Mouse (Mus musculus) thymus, postnatal 10 days (tissue): ENCODE measurements at regions not wholly inside any gene's neighbourhood (a gene's known extent, or its start where the extent isn't known, plus 50 kb on each side); places are given as distances from the start of the nearest gene placed in this dataset.

ENCODE experiments used
- DNase-seq, 2 experiments: peaks; one replicate each; pipeline ENCODE4 v3.0.0; 2021; ENCODE audit warnings: low spot score in 2 of 2

GRCm38 (mm10) chr3:41179037-41179880 is 96.4 kb upstream of the Pgrmc2 start:
- no peak for DNase-seq

GRCm38 (mm10) chr3:41177124-41177523 is 94.3 kb upstream of the Pgrmc2 start:
- peak in 1 of 2 experiments; percentile 19 for DNase-seq

GRCm38 (mm10) chr3:41175356-41175755 is 92.5 kb upstream of the Pgrmc2 start:
- DNase-seq: no peak

DNA sequence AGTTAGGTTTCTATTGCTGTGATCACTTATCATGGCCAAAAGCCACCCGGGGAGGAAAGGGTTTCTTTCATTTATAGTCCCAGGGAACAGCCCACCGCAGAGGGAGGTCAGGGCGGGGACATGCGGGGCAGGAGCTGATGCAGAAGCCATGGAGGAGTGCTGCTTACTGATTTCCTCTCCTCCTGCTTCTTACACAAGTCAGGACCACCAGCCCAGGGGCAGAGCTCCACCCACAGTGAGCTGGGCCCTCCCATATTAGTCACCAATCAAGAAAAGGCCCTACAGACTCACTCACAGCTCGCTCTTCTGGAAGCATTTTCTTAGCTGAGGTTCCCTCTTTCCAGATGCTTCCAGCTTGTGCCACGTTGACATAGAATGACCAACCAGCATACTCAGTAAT is 90.7 kb upstream of the Pgrmc2 start:
- no peak for DNase-seq

- DNase-seq: no peak
Observed at GRCm38 (mm10) chr3:41172306-41173215, 89.7 kb upstream of the Pgrmc2 start.

DNA sequence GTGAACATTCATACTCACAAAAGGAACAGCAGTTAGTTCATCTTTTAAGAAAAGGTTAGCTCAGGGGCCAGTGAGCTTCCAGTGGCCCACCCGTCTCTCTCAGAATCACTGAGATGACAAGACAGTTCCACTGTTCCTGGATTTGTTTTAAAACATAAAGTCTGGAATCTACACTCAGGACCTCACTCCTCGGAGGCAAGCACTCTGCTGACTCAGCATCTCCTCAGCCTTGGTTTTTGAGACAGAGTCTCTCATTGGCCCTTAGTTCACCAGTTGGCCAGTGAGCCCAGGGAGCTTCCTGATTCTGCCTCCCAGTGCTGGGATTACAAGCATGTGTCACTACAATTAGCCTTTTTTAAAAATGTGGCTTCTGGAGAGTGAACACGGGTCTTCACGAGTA is 88.9 kb upstream of the Pgrmc2 start:
- DNase-seq: no peak

- DNase-seq: no peak
Observed at GRCm38 (mm10) chr3:41171310-41171709, 88.5 kb upstream of the Pgrmc2 start.

DNA sequence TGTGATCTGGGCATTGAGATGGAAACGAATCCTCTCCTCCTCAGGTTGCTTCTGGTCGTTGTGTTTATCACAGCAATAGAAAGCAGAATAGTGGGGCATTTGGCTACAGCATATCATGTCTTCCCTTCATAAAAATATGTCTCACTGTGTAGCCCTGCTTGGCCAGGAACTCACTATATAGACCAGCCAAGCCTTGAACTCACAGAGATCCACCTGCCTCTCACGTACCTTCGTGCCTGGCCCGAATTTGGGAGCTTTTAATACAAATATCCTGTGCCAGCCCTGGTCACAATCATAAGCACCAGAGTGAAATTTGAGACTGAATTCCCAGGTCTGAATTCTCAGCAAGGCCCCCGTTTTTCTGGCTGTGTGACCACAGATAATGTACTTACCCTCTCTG is 87.7 kb upstream of the Pgrmc2 start:
- DNase-seq: no peak

DNA sequence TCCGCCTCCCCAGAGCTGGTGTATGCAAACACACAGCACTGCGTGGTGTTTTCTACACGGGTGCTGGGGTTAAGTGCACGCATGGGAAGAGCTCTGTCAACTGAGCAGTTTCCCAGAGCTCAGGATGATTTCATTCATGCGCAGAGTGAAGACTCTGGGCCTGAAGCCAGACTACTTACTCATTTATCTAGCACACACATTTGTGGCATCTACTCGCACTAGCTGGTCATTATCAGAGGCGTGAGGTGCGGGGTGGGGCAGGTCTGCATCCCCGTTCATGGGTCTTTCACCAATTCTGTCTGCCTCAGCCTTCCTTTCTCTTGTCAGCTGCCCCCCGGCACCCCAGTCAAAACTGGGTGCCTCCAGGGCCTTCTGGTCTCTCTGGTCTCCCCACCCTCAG is 86.6 kb upstream of the Pgrmc2 start:
- no peak for DNase-seq

- DNase-seq: no peak
Observed at GRCm38 (mm10) chr3:41168181-41168967, 85.5 kb upstream of the Pgrmc2 start.

DNA sequence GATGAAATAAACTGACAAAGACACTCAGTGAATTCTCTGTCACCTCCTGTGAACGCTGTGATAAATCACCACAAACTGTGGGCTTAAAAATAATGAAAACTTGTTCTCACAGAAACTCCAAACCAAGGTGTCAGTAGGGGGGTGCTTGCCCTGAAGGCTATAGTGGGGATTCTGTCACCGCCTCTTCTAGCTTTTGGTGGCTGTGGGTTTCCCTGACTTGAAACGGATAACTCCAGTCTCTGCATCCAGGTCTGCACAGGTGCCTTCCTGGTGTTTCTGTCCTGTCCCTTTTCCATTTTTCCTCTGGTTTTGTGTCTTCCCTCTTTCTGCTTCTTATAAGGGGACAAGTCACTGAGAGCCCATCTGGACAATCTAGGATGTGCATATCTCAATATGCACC is 84.6 kb upstream of the Pgrmc2 start:
- no peak for DNase-seq

- DNase-seq: no peak
Observed at GRCm38 (mm10) chr3:41164736-41165135, 81.9 kb upstream of the Pgrmc2 start.

DNA sequence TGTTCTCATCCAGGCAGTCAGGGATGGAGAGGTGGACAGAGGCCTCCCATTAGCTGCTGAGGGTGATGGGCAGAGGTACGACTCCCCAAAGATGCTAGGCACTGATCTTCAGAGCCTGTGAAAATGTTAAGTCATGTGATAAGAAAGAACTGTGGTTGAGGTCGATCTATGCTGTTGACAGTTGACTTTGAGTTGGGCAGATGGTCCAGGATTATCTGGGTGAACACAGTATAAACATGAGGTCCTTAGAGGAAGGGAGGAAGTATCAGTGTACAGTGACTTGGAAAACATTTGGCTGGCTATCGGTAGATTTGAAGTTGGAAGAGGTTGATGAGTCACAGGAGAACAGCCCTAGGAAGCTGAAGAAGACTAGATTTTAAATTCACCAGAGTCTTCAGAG is 80.9 kb upstream of the Pgrmc2 start:
- no peak for DNase-seq

DNA sequence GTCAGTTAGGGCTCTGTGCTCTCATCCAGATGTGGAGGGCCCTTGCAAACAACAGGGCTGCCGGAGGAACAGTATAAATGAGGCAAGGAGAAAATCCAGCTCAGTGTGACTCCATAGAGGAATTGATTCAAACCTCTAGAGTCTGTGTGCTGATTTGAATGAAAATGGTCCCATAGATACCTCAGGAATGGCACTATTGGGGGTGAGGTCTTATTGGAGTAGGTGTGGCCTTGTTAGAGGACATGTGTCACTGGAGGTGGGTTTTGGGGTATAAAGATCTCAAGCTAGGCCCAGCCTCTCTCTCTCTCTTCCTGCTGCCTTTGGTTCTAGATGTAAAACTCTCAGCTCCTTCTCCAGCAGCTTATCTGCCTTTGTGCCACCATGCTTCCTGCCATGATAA is 79.7 kb upstream of the Pgrmc2 start:
- DNase-seq: no peak

DNA sequence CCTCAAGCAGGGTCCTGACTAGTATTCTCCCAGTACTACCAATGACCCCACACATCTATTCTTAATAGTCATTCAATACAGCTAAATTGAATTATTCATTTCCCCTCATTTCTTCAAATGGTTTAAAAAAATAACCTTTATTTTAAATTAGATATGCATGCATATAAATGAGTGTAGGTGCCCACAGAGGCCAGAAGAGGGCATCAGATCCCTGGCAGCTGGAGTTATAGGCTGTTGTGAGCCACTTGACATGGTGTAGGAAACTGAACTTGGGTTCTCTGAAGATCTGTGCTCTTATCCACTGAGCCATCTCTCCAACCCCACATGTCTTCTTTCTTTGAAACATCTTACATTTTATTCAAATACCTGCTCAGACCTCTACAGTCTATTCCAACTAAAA is 77.8 kb upstream of the Pgrmc2 start:
- no peak for DNase-seq

DNA sequence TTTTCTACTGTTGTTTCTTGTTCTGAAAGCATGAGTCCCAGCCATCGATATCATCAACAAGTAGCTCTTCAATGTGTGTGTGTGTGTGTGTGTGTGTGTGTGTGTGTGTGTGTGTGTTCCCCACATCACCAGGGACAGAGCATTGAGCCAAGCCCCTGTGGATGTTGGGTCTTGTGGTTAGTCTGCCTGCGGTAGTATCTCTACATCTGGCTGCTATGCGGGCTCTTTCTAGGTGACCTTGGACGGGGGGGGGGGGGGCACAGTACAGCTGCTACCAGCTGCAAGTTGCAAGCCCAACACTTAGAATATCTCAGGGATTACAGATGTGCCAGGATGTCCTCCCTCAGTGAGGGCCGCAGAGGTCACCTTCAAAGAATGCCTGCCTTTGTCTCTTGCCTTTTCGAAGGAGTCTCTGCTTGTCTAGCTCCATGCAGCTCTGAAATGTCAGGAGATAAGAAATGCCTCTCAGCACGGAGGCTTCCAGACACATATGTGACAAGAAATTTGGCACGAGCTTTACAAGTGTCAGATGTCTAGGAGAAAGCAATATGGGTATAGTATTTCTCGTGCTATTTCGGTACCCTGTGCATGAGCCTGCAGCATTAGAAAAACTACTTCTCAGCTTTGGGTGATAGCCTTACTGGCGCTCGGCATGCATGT is 75.6 kb upstream of the Pgrmc2 start:
- no peak for DNase-seq

DNA sequence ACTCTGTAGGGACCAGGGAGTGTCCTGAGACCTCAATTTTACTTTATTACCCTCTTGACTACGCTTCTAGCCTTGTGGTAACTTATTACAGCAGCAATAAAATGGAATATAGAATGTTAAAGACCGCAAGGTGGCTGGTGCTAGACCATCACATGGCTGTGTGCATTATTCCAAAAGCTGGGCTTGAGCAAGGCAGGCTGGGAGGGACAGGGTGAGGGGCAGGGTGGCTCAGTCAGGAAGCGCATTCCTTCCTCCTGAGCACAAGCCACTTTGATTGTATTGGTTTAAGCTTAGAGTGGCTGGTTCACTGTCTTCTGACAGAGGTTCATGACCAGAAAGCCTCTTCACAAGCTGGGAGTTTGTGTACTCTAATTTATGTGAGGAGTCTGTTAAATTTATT is 74.6 kb upstream of the Pgrmc2 start:
- no peak for DNase-seq

- no peak for DNase-seq
Observed at GRCm38 (mm10) chr3:41156562-41156961, 73.7 kb upstream of the Pgrmc2 start.

DNA sequence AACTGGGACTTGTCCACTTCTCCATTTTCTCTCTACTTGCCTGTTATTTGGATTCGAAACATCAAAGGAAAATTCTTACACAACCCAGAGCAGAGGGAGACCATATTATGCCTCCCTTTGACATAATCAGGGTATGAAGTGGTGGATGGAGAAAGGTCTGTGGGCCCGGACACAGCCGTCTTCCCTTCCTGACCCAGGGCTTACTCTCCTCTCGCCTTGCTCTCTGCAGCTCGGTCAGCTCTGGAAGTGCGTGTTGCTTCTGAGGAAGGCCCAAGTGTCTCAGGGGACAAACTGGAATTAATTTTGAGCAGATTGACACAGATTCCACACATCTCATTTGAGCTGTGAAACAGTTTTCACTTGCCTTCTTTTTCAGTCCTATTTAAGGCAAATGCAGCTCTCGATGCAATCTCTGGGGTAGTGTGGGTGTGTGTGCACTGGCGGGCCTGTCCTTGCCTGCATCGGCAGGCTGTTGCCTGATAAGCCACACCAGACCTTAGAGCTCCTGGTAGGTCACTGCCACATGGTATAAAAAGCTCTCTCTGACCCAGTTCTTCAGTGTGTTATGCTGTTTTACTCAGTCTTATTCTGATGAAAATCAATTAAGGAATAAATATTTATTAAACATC is 72.4 kb upstream of the Pgrmc2 start:
- no peak for DNase-seq

DNA sequence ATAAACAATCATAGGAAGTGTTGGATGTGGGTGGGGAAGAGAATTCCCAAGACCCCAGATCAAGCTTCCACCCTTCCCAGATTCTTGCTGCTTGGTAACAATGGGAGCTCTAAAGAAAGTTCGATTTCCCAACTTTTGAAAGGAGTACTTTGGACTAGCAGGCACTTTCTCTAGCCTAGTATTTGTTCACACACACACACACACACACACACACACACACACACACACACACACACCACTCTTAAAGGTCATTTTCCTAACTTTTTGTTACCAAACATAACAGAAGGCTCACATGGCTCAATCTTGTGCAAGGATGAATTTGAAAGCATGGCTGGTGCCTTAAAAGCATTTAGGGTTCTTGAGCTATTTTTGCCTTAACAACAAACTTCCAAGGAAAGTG is 71.6 kb upstream of the Pgrmc2 start:
- DNase-seq: no peak

GRCm38 (mm10) chr3:41151989-41152388 is 69.1 kb upstream of the Pgrmc2 start:
- DNase-seq: no peak
